Mouse (Mus musculus) thymus, adult 2 months (tissue): Measurements from ENCODE around the gene Prr23a2.

Experiments used
- CTCF ChIP-seq: fragments of 200-500 bp; IDR thresholded peaks from 2 replicates; pipeline ENCODE4 v1.5.1; 2012; ENCODE audit warnings: mild to moderate bottlenecking, control low read depth, low read length, moderate library complexity, borderline replicate concordance; ENCODE audit not compliant: control insufficient read depth, poor library complexity, insufficient read depth; ENCODE audit errors: extremely low read depth
- POLR2A ChIP-seq: fragments of 200-500 bp; IDR thresholded peaks from 2 replicates; pipeline ENCODE4 v1.6.1; 2012; ENCODE audit warnings: mild to moderate bottlenecking, low read length, control low read depth, moderate library complexity; ENCODE audit not compliant: control insufficient read depth, poor library complexity, insufficient read depth; ENCODE audit errors: extremely low read depth

DNA sequence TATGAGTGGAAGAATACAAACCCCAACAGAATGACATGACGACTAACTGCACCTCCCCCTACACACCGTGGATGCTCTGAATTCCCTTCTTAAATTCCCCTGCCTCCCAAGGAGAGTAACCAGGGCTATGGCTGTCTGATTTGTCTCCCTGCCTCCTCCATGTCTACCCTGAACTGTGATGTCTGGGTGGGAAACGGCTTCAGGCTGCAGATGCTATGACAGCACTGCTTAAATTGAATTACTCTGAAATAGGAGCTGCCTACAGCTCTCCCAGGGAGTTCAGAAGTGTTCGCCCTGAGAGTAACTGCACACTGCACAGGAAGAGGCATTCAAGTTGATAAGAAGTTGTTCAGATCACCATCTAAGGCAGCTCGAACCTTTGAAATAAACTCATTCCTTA is 26.8 kb upstream of the Prr23a2 start:
- TF ChIP-seq CTCF: no peak
- no peak for TF ChIP-seq POLR2A
